Mouse (Mus musculus) regulatory T cell (primary cell): Measurements from ENCODE around the gene Atp2a2.

Experiments used
- in situ Hi-C: fragments of 300-600 bp; cut with MboI, MseI; formaldehyde crosslinking; loops from one replicate; pipeline ENCODE4 v1.15.1; 2025; ENCODE audit warnings: high pct_unique_total_duplicates

The Atp2a2 gene

DNA sequence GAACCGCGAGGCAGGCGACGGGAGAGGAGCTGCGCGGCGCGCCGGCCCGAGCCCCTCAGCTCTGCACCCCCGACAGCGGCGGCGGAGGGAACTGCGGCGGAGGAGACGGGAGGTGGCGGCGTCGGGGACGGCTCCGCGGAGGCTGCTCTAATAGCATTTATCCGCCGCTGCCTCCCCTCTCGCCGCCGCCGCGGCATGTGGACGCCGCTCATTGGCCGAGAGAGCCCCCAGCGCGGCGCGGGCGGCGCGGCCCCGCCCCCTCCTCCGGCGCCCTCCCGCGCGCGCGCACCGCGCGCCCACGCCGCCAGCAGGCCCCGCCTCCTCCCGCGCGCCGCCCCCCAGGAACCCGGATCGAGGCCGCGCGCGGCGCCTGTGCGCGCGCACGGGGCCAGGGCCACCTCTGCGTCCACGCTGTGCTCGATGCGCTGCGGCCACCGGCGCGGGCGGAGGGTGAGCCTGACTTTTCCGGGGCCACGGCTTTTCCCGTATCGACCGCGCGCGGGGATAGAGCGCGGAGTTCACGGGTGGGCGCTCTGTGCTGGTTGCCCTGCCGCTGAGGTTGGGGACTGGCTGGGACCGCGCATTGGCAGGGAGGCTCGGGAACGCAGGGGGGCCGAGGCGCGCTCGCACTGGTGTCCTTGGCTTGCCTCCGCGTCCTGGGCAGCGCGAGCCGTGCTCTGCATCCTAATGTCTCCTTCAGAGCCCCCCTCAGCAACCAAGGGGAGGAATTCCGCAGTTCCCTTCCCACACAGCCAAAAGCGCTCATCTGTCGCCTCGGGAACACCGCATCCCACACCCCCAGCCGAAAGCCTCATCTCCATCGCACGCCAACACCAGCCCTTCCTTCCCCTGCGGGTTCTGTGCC lies at the start of gene Atp2a2:
Gene Atp2a2 (minus strand): TSS at position 149 of the 865 bp plus-strand sequence.
- in situ Hi-C loops = no loop called here

GRCm38 (mm10) chr5:122550460-122550859 lies 48.4 kb upstream of the Atp2a2 start:
- in situ Hi-C loops = no loop called here

DNA sequence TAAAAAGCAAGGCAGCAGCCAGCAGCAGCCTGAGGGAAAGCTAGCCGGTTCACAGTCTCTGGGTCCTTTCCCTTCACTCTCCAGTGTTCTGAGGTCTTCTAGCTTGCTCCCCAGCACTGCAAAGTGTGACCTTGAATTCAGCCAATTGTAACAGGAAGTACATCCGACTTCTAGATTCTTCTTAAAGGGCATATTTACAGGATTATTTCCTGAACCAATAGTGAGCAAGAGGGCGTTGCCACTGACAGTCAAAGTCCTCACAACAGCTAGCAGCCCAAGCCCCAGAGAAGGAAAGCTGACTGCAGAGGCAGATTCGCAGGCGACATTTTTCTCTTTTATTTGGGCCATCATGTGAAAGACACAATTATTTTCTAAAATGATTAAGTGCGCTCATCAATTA lies 46.6 kb upstream of the Atp2a2 start:
- in situ Hi-C loops = no loop called here

DNA sequence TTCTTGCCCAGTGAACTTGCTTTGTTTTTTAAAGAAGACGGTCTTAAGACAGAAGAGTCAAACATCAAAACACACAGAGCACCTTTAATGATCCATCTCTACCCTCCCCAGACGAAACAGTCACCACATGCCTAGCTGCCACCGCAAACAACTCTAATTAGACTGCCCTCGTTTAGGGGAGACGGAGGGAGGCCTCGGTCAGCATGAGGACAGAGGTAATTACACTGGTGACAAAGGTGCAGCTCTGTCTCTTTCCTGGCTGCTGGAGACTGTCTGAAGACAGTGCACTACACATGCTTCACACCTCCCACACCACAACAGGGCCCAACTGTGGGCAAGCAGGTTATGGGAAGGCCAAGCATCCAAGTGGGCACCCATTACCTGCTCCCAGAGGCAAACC lies 45.8 kb upstream of the Atp2a2 start:
- in situ Hi-C loops = no loop called here

DNA sequence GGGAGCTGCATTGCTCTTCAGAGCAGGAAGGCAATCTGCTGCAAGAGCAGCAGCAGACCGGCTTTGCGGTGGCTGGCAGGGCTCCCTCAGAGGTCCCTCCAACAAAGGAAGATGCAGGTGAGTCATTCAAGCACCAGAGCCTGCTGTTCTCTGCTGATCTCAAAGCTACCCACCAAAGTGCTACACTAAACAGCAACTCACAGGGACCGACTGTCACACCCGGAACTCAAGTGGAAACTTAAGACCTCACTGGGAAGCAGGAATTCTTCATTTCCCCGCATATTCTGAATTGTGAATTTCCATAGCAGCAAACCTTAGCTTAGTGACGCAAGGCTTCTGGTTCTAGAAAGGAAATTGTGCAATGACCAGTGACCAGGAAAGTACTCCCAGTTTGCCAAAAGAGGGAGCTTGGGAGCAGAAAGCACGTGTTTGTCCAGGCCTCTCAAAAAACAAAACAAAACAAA lies 45.3 kb upstream of the Atp2a2 start:
- in situ Hi-C loops = no loop called here

DNA sequence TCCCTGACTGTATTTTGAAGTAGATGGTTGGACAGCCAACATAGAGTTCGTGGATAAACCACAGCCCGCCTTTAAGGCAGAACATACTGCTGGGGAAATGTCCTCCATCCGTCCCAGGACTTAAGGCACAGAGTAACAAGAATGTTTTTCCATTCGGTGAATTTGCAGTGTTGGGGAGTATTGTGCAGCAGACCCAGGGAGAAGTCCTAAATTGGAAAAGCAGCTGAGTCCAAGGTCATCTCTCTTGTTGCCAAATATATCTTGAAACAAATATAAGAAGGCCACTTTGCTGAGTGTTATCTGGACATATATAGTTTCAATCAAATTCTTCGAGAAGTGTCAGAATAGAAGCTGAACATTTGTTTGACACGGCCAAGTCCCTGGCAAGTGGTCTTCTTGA lies 41.4 kb upstream of the Atp2a2 start:
- in situ Hi-C loops = no loop called here

GRCm38 (mm10) chr5:122541871-122542270 lies 39.8 kb upstream of the Atp2a2 start:
- in situ Hi-C loops = no loop called here

DNA sequence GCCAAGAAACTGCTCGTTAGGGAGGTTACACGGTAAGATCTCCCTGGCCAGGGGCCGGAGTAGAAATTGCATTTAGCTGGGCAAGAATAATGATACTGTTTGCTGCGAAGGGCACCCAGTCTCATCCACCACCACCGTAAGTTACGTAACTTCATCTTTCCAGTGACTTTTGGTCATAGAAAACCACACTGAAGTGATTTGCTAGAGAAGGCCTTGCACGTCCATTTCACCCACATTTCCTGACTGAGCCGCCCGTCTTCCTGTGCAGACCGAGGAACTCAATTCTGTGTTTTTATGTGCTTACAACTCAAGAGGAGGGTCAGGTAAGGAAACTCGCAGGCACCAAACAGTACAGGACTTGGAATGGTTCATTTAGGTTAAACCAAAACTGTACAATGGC lies 36.1 kb upstream of the Atp2a2 start:
- in situ Hi-C loops = no loop called here

DNA sequence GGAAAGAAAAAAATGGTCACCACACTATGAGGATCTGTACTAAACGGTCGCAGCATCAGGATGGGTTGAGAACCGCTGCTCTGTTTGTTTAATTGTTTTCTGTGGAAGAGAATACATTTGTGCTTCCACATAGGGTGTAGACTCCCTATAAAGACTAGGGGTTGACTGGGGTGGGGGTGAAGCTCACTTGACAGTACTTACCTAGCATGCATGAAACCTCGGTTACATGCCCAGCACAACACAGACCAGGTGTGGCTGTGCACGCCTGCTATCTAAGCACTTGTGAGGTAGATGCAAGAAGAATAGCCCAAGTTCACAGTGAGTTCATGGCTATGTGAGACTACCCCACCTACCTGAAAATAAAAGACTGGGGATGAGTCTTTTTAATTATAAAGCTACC lies 35.6 kb upstream of the Atp2a2 start:
- in situ Hi-C loops = no loop called here

GRCm38 (mm10) chr5:122533884-122534283 lies 31.9 kb upstream of the Atp2a2 start:
- in situ Hi-C loops = no loop called here

DNA sequence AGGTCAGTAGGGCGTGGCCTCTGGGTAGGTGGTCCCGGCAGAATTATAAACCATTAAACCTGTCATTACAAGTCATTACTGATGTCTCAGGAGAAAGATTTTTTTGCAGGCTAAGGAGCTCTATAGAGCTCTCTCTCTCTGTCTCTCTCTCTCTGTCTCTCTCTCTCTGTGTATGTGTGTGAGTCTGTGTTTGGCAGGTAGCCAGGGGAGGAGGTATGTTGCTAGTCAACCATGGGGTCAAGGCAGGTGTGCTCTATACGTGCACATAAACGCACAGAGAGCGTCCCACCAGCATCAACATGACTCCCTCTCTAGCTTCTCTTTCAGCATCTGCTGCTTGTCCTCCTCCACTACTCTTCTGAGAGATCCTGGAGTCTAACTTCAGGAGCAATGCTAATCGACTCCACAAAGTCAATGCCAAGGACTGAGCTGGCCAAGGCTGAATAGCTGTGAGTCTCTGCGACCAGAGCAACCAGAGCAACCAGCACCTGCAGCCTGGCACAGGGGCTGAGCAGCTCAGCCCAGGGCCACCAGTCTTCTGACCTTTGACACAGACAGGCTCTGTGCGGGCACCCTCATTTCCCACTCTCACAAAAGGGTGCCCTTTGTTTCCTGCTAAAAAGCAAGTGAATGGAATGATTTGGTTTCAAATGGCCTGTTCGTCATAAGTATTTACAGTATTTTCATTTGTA lies 28.0 kb upstream of the Atp2a2 start:
- in situ Hi-C loops = no loop called here

DNA sequence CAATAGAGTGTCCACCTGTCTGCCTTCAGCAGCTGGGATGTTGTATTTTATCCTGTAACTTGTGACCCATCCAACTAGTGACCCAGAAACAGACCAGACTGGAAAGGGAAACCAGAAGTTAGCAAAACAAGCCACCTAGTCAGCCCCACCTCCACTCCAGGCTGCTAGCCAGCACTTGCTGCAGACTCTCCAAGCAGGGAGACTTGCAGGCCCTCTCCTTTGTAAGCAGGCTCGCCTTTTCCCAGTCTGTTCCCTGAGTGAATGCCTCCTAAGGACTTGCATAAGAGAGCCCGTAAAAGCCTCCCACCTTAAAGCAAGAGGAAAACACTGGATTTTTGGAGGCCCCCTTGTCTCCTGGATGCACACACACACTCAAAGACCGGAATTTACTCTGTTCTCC lies 27.3 kb upstream of the Atp2a2 start:
- in situ Hi-C loops = no loop called here

DNA sequence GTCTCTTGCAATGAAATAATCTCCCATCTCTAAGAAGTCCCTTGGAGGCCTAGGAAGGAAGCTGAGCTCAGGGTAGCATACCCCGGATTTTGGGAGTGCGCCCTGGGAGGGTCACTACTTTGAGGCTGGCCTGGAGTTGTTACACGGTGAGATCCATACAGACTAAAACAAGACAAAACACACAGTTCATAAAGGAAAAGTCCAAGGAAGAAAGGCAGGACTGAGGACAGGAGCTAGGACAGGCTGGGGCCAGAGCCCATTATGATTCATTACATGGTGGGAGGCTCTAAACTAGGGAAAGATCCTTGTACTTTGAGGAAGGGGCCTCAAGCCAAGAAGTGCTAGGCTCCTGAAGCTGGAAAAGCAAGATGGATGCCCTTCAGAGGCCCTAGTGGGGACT lies 26.6 kb upstream of the Atp2a2 start:
- in situ Hi-C loops = no loop called here

DNA sequence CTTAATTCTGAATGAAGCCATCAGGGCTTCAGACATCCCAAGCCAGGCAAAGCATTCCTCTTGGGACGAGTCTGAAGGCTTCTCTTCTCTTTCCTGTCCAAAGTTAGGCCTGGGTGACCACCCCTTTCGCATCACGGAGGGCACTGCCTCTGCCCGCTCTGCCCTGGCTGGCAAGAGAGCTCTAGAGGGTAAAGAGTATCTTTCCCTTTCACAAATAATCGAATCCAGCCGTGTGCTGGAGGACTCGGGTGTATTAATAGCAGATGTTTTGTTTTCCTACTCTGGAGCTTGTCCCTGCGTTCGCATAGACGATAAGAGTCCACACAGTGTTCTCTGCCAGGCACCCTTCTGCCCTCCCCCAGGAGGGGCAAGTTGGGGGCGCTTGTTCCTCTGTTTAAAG lies 25.7 kb upstream of the Atp2a2 start:
- in situ Hi-C loops = no loop called here

DNA sequence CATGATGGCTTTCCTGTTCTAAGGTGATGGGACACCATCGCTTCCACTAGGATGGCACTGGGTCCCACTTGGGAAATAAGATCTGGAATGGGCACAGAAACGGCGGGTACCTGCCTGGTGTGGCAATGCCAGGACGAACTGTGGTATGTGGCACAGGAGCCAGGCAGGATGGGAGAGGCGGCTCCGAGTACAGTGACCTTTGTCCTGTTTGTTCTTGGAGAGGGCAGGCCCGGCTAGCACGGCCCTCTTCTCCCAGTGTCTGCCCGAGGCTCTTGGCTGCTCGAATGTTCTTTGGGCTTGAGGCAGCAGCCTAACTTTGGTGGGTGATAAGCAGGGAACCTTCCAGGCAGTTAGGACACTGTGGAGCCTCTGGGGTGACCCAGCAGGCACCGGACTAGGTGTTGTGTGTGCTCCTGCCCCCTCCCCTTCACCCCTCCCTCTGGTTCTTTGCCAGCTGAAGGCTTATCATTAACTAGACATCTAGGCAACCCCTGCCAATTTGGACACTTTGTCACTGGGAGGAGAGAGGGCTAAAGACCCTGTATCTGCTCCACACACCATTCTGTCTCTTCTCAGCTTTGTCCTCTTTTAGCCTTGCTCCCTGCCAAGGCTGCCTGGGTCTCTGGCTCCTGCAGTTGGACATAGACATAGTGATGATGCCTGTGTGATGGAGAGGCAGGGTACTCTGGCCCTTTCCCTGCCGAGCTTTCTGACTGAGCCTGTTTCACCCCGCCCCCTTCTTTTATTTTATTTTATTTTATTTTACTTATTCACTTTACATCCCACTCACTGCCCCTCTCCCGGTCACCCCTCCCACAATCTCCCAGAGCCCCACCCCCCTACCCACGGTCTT lies 25.1 kb upstream of the Atp2a2 start:
- in situ Hi-C loops = no loop called here

DNA sequence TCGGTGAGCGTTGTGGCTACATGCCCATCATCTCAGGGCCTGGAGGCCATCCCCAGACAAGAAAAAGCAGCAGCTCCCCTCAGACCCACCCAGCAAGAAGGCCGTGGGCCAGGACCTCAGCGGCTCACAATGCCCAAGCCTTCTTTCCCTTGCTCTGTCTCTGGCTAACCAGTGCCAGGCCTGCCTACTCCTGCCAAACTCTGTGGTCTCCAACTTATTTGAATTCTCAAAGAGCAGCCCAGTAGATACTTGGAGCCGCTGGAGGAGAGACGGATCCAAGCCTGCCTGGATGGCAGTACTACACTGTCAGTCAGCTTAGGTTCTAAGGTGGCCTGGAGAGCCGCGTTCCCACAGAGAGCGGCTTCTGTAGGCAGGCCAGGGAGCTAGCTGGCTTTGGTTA lies 24.4 kb upstream of the Atp2a2 start:
- in situ Hi-C loops = no loop called here

- in situ Hi-C loops = no loop called here
Observed at GRCm38 (mm10) chr5:122525238-122525931, 23.4 kb upstream of the Atp2a2 start.

DNA sequence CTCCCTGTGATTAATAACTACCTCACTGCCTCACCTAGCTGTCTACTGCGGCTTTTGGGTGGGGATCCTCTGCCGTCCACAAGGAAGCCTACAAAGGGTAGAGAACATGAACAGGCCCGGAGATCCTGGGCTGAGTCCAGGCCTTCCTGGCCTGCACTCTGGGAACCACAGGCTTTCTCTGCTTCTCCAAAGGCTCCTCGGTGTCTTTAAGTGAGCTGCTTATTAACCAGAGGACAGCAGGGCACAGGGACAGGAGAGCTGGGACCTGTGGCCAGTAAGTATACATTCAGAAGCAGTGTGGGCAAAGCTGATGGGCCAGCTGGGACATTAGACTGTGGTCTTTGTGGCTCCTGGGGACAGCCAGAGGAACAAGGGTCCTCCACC lies 22.8 kb upstream of the Atp2a2 start:
- in situ Hi-C loops = loop anchor here (5.0 kb wide), 1 partner anchor 47 kb away; no protein-coding TSS in a partner anchor

DNA sequence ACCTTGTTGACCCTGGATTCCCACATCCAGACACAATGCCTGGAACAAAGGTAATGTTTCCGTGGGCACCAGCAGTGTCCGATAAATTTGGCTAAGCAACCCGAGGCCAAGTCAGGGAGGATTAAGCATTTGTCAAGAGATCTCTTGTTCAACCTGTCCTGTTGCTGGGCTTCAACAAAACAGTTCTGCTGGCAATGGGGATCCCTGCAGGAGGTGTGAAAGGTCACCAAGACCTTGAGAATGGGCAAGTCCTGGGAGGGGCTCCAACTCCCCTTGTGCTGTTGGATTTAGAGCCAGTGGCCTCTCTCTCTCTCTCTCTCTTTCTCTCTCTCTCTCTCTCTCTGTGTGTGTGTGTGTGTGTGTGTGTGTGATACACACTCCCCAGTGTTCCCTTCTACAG lies 22.2 kb upstream of the Atp2a2 start:
- in situ Hi-C loops = loop anchor here (5.0 kb wide), 1 partner anchor 48 kb away; no protein-coding TSS in a partner anchor

GRCm38 (mm10) chr5:122521130-122521473 lies 19.1 kb upstream of the Atp2a2 start:
- in situ Hi-C loops = loop anchor here (5.0 kb wide), 1 partner anchor 51 kb away; no protein-coding TSS in a partner anchor
